Mouse (Mus musculus) embryonic facial prominence, embryonic 11.5 days (tissue): ENCODE data around the gene Mboat2. TPM values are rescaled to one million over a fixed set of nuclear protein-coding genes. Genes with fewer than 3 reads are reported as not detected.
A peak's percentile ranks its signal among the peaks of the same experiment; 100 is the strongest.

ENCODE experiments used
- ATAC-seq: fragments of 200-750 bp; cut with Nextera tagmentation; replicated peaks from 2 replicates; pipeline ENCODE4 v1.8.0; 2017; ENCODE audit warnings: low read depth; ENCODE audit not compliant: insufficient number of reproducible peaks, low FRiP score, low TSS enrichment
- DNase-seq: peaks from one replicate; pipeline ENCODE4 v3.0.0-alpha.2; 2015; ENCODE audit warnings: low spot score
- H3K27ac ChIP-seq: fragments of 300-500 bp; sonication (generic); replicated peaks from 2 replicates; pipeline ENCODE4 v1.5.1; 2014; ENCODE audit warnings: mild to moderate bottlenecking, low read depth, low read length, control low read depth
- H3K27me3 ChIP-seq: fragments of 300-500 bp; sonication (generic); 2 replicates; pipeline ENCODE4 v1.6.1; 2014; ENCODE audit warnings: mild to moderate bottlenecking, low read length, moderate library complexity, mixed read lengths; ENCODE audit not compliant: control insufficient read depth, insufficient read depth
- H3K36me3 ChIP-seq: fragments of 300-500 bp; sonication (generic); replicated peaks from 2 replicates; pipeline ENCODE4 v1.6.1; 2014; ENCODE audit warnings: low read depth, mild to moderate bottlenecking, low read length, moderate library complexity, mixed read lengths; ENCODE audit not compliant: control insufficient read depth, insufficient read depth
- H3K4me1 ChIP-seq: fragments of 300-500 bp; sonication (generic); 2 replicates; pipeline ENCODE4 v1.6.1; 2014; ENCODE audit warnings: low read length, mixed read lengths; ENCODE audit not compliant: control insufficient read depth, insufficient read depth
- H3K4me2 ChIP-seq: fragments of 300-500 bp; sonication (generic); 2 replicates; pipeline ENCODE4 v1.6.1; 2014; ENCODE audit warnings: low read depth, mild to moderate bottlenecking, control low read depth, low read length, moderate library complexity
- H3K4me3 ChIP-seq: fragments of 300-500 bp; sonication (generic); 2 replicates; pipeline ENCODE4 v1.5.1; 2014; ENCODE audit warnings: low read depth, low read length, control low read depth
- H3K9ac ChIP-seq: fragments of 300-500 bp; sonication (generic); replicated peaks from 2 replicates; pipeline ENCODE4 v1.6.1; 2014; ENCODE audit warnings: mild to moderate bottlenecking, control low read depth, low read length
- H3K9me3 ChIP-seq: fragments of 300-500 bp; sonication (generic); replicated peaks from 2 replicates; pipeline ENCODE4 v1.6.1; 2016; ENCODE audit warnings: mild to moderate bottlenecking, low read length, inconsistent platforms, mixed read lengths; ENCODE audit not compliant: control insufficient read depth
- WGBS: fragments of 180-500 bp; shearing (Covaris S2); extraction: QIAGEN DNeasy Blood & Tissue Kit; methylation state at CpG from one replicate; pipeline ENCODE4 v1.1.7; 2014; 5-methylcytosine and 5-hydroxymethylcytosine counted together
- polyA plus RNA-seq: library from polyadenylated mRNA; unstranded; fragments of >200 nt; fragmentation: Nextera tagmentation; extraction: Ambion mirVana; gene quantifications from 2 replicates; pipeline ENCODE4 v1.2.1, GENCODE M21; 2014

Gene Mboat2
- polyA plus RNA-seq, 1 experiment from 2014 or later = 53.0 TPM

- ATAC-seq (no peak), DNase-seq (no peak)
- Histone ChIP-seq H3K9me3 (no peaks in the 10 kb centered on the region), H3K27ac (no peak overlapping the region), H3K4me2 (no peak overlapping the region), H3K36me3 (no peaks in the 10 kb centered on the region), H3K9ac (no peak overlapping the region), H3K4me3 (no peak overlapping the region), H3K27me3 (no peaks in the 10 kb centered on the region), H3K4me1 (no peaks in the 10 kb centered on the region)
- WGBS = 67% methylated on average over 8 of the region's 8 CpGs
Observed at GRCm38 (mm10) chr12:24972371-24973350, 142.0 kb downstream of the Mboat2 start.

- ATAC-seq (no peak), DNase-seq (no peak)
- Histone ChIP-seq H3K4me3 (no peak overlapping the region), H3K27me3 (no peaks in the 10 kb centered on the region), H3K36me3 (no peaks in the 10 kb centered on the region), H3K4me1 (no peaks in the 10 kb centered on the region), H3K27ac (no peak overlapping the region), H3K4me2 (no peak overlapping the region), H3K9me3 (no peaks in the 10 kb centered on the region), H3K9ac (no peak overlapping the region)
- 75% methylated on average over 5 of the region's 5 CpGs for WGBS
Observed at GRCm38 (mm10) chr12:24973586-24973985, 142.9 kb downstream of the Mboat2 start.

GRCm38 (mm10) chr12:24974446-24975114, 143.9 kb downstream of the Mboat2 start, which contains the start of gene Kidins220:
Gene Kidins220 (plus strand): TSS chr12:24974925.
- Histone ChIP-seq H3K36me3 (no peaks in the 10 kb centered on the region), H3K9ac (peak within 1 kb of the TSS; percentile 73), H3K9me3 (no peaks in the 10 kb centered on the region), H3K4me1 (no peaks in the 10 kb centered on the region), H3K4me3 (peak within 1 kb of the TSS; percentile 79), H3K27ac (peak within 1 kb of the TSS; percentile 76), H3K27me3 (no peaks in the 10 kb centered on the region), H3K4me2 (peak within 1 kb of the TSS; percentile 53)
- WGBS = 15% methylated on average over 26 of the region's 29 CpGs
- DNase-seq (peak; percentile 94), ATAC-seq (peak; percentile 86)

DNA sequence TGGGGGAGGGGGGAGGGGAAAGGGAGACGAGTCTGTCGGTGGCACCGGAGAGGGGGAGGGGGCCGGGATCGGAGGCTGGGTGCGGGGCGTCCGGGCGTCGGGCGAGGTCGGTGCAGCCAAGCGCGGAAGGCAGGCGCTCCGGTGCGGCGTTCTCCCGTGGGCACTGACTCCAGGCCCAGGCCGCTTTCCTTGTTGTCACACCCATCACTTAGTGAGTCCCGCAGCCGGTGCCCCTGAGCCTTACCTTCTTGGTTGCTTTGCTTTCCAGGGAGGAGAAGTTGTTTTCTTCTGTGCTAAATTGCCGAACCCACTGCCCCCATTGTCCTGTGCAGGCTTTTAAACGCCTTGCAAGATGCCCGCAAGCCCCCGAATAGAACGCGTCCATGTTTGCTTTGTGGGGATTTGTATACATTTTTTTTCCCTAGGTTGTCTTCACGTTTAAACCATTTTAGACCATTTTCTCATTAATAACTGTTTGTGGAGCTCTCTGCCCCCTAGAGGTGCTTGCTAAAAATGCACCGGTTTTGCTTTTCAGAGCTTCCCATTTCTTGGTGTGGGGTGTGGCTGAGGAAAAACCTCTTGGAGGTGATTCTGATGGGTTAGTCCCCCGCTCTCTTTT, 144.5 kb downstream of the Mboat2 start:
- H3K4me1 ChIP-seq = no peaks in the 10 kb centered on the region
- DNase-seq = peak; percentile 91
- H3K4me3 ChIP-seq = peak overlapping the region; percentile 79
- H3K36me3 ChIP-seq = no peaks in the 10 kb centered on the region
- H3K27me3 ChIP-seq = no peaks in the 10 kb centered on the region
- under 1% methylated on average over 30 of the region's 31 CpGs for WGBS
- ATAC-seq = peak; percentile 86
- H3K9me3 ChIP-seq = no peaks in the 10 kb centered on the region
- peak overlapping the region; percentile 73 for H3K9ac ChIP-seq
- H3K4me2 ChIP-seq = peak overlapping the region; percentile 53
- H3K27ac ChIP-seq = peak overlapping the region; percentile 76

DNA sequence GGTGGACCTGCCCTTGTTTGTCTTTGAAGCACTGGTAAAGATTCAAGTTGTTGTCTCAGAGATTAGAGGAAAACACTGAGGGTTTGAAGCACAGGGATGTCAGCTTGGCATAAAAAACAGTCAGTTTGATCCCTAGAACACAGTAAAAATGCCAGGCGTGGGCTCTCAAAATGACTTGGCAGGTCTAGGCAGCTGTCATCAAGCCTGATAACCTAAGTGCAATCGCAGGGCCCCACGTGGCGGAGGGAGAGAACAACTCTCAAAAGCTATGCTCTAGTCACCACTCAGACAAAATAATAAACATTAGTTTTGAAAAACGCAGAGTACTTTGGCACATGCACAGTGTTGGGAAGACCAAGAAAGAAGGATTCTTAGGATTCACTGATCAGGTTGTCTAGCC, 154.5 kb downstream of the Mboat2 start:
- DNase-seq (no peak), ATAC-seq (no peak)
- Histone ChIP-seq H3K27ac (no peak overlapping the region), H3K4me3 (no peak overlapping the region), H3K9me3 (no peaks in the 10 kb centered on the region), H3K36me3 (0 out of 2 replicates have a peak, but pooled peaks cover 2% of the 10 kb centered on the region), H3K9ac (no peak overlapping the region), H3K4me1 (no peaks in the 10 kb centered on the region), H3K27me3 (no peaks in the 10 kb centered on the region), H3K4me2 (no peak overlapping the region)
- WGBS = 90% methylated on average over 5 of the region's 5 CpGs

DNA sequence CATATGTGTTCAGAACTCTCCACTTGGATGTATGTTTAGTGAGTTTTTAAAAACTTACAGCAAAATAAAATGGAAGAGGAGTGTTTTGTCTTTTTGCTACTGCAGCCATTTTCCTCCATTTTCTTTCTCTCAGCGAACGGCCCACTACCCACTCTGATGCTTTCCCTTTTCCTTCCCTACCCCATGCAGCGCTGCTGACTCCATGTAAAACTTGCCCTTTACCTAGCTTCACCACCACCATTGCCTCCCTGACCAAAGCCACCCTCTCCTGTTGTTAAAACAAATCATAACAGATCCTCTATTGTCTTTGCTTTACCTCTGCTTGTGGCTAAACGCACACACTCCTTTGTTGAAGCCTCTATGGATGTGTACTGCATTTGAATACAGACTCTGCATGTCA, 164.7 kb downstream of the Mboat2 start:
- 85% methylated on average over 4 of the region's 4 CpGs for WGBS
- no peak overlapping the region for H3K4me3 ChIP-seq
- H3K4me1 ChIP-seq = no peaks in the 10 kb centered on the region
- no peak for ATAC-seq
- H3K36me3 ChIP-seq = no peaks in the 10 kb centered on the region; the same call in 1 of the 2 replicates
- no peak for DNase-seq
- no peak overlapping the region for H3K27ac ChIP-seq
- no peak overlapping the region for H3K4me2 ChIP-seq
- H3K9me3 ChIP-seq = no peaks in the 10 kb centered on the region
- H3K27me3 ChIP-seq = no peaks in the 10 kb centered on the region
- no peak overlapping the region for H3K9ac ChIP-seq

DNA sequence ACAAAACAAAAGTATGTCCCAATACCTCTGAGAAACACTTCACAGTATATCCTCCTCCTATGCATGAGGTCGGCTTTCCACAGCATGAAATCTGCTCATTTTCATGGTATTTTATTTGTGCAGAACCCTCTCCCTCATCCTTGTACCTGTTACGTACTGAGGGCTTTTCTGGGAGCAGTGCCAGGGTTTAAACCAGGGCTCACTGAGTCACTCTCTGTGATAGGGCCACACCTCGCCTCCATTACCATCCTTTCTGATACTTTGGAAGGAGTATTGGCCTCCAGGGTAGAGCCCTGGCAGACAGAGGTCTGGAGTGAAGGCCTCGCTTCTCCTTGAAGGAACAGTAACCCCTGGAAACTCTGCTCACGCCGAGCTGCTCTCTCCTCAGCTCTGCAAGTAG, 174.7 kb downstream of the Mboat2 start:
- Histone ChIP-seq H3K36me3 (peaks cover 8% of the 10 kb centered on the region), H3K4me1 (no peaks in the 10 kb centered on the region), H3K4me3 (no peak overlapping the region), H3K27ac (no peak overlapping the region), H3K27me3 (no peaks in the 10 kb centered on the region), H3K4me2 (no peak overlapping the region), H3K9me3 (no peaks in the 10 kb centered on the region), H3K9ac (no peak overlapping the region)
- ATAC-seq (no peak), DNase-seq (no peak)
- WGBS = 88% methylated on average over 6 of the region's 6 CpGs
